Mouse (Mus musculus) heart, embryonic 16.5 days (tissue): Measurements from ENCODE around the gene Olfr457. TPM values are rescaled to one million over a fixed set of nuclear protein-coding genes. Genes with fewer than 3 reads are reported as not detected.

ENCODE experiments used
- ATAC-seq: fragments of 200-750 bp; cut with Nextera tagmentation; replicated peaks from 2 replicates; pipeline ENCODE4 v1.8.0; 2017; ENCODE audit warnings: moderate number of reproducible peaks; ENCODE audit not compliant: insufficient read depth, low FRiP score; ENCODE audit errors: extremely low read depth
- H3K27ac ChIP-seq: fragments of 300-500 bp; sonication (generic); 2 replicates; pipeline ENCODE4 v1.5.1; 2014; ENCODE audit warnings: mild to moderate bottlenecking, low read length, control low read depth, moderate library complexity
- H3K27me3 ChIP-seq: fragments of 300-500 bp; sonication (generic); 2 replicates; pipeline ENCODE4 v1.6.1; 2014; ENCODE audit warnings: low read length, mixed read lengths; ENCODE audit not compliant: control insufficient read depth, insufficient read depth
- H3K36me3 ChIP-seq: fragments of 300-500 bp; sonication (generic); 2 replicates; pipeline ENCODE4 v1.6.1; 2014; ENCODE audit not compliant: control insufficient read depth, insufficient read depth
- H3K4me1 ChIP-seq: fragments of 300-500 bp; sonication (generic); 2 replicates; pipeline ENCODE4 v1.6.1; 2014; ENCODE audit warnings: low read length, mixed read lengths; ENCODE audit not compliant: control insufficient read depth, insufficient read depth
- H3K4me2 ChIP-seq: fragments of 300-500 bp; sonication (generic); 2 replicates; pipeline ENCODE4 v1.6.1; 2014; ENCODE audit warnings: low read depth, mild to moderate bottlenecking, control low read depth, low read length
- H3K4me3 ChIP-seq: fragments of 300-500 bp; sonication (generic); 2 replicates; pipeline ENCODE4 v1.5.1; 2014; ENCODE audit warnings: mild to moderate bottlenecking, control low read depth, low read length
- H3K9ac ChIP-seq: fragments of 300-500 bp; sonication (generic); 2 replicates; pipeline ENCODE4 v1.6.1; 2014; ENCODE audit warnings: low read length, control low read depth
- H3K9me3 ChIP-seq: fragments of 300-500 bp; sonication (generic); replicated peaks from 2 replicates; pipeline ENCODE4 v1.6.1; 2016; ENCODE audit warnings: low read length; ENCODE audit not compliant: control insufficient read depth
- WGBS: fragments of 180-500 bp; shearing (Covaris S2); extraction: QIAGEN DNeasy Blood & Tissue Kit; methylation state at CpG from one replicate; pipeline ENCODE4 v1.1.7; 2014; 5-methylcytosine and 5-hydroxymethylcytosine counted together
- polyA plus RNA-seq: library from polyadenylated mRNA; unstranded; fragments of >200 nt; fragmentation: Nextera tagmentation; extraction: Ambion mirVana; gene quantifications from 2 replicates; pipeline ENCODE4 v1.2.1, GENCODE M21; 2015

Gene Olfr457
- polyA plus RNA-seq, 1 experiment from 2014 or later, result not detected

GRCm38 (mm10) chr6:42447381-42447780 is 28.8 kb downstream of the Olfr457 start:
- H3K9me3 ChIP-seq, result no peaks in the 10 kb centered on the region
- WGBS, result 71% methylated on average over 2 of the region's 2 CpGs
- H3K27ac ChIP-seq, result no peak overlapping the region
- no peak overlapping the region for H3K4me2 ChIP-seq
- ATAC-seq, result no peak
- no peaks in the 10 kb centered on the region for H3K27me3 ChIP-seq
- H3K9ac ChIP-seq, result no peak overlapping the region
- no peaks in the 10 kb centered on the region for H3K36me3 ChIP-seq
- H3K4me3 ChIP-seq, result no peak overlapping the region
- H3K4me1 ChIP-seq, result no peaks in the 10 kb centered on the region

- Histone ChIP-seq H3K4me1 (0 out of 2 replicates have a peak, but pooled peaks cover 3% of the 10 kb centered on the region), H3K9ac (no peak overlapping the region), H3K9me3 (no peaks in the 10 kb centered on the region), H3K4me3 (no peak overlapping the region), H3K27me3 (no peaks in the 10 kb centered on the region), H3K27ac (no peak overlapping the region), H3K36me3 (no peaks in the 10 kb centered on the region), H3K4me2 (no peak overlapping the region)
- 65% methylated on average over 2 of the region's 2 CpGs for WGBS
- no peak for ATAC-seq
These were observed 31.6 kb downstream of the Olfr457 start for GRCm38 (mm10) chr6:42444491-42444890.

GRCm38 (mm10) chr6:42441395-42441794 is 34.7 kb downstream of the Olfr457 start:
- Histone ChIP-seq H3K4me1 (0 out of 2 replicates have a peak, but pooled peaks cover 3% of the 10 kb centered on the region), H3K27ac (no peak overlapping the region), H3K9me3 (no peaks in the 10 kb centered on the region), H3K9ac (no peak overlapping the region), H3K4me2 (no peak overlapping the region), H3K4me3 (no peak overlapping the region), H3K27me3 (no peaks in the 10 kb centered on the region), H3K36me3 (no peaks in the 10 kb centered on the region)
- WGBS, result 43% methylated on average over 2 of the region's 2 CpGs
- ATAC-seq, result no peak

GRCm38 (mm10) chr6:42435490-42435889 is 40.6 kb downstream of the Olfr457 start:
- WGBS, result 74% methylated on average over 2 of the region's 2 CpGs
- H3K9ac ChIP-seq, result no peak overlapping the region
- no peaks in the 10 kb centered on the region for H3K27me3 ChIP-seq
- H3K27ac ChIP-seq, result no peak overlapping the region
- H3K9me3 ChIP-seq, result no peaks in the 10 kb centered on the region
- H3K4me1 ChIP-seq, result no peaks in the 10 kb centered on the region
- H3K4me2 ChIP-seq, result no peak overlapping the region
- ATAC-seq, result no peak
- no peaks in the 10 kb centered on the region for H3K36me3 ChIP-seq
- H3K4me3 ChIP-seq, result no peak overlapping the region

- Histone ChIP-seq H3K4me1 (no peaks in the 10 kb centered on the region), H3K27me3 (no peaks in the 10 kb centered on the region), H3K36me3 (no peaks in the 10 kb centered on the region), H3K9ac (no peak within 1 kb of the TSS), H3K27ac (no peak within 1 kb of the TSS), H3K4me2 (no peak within 1 kb of the TSS), H3K4me3 (no peak within 1 kb of the TSS), H3K9me3 (no peaks in the 10 kb centered on the region)
- WGBS, result 48% methylated on average over 6 of the region's 6 CpGs
- no peak for ATAC-seq
These were observed 41.7 kb downstream of the Olfr457 start, which contains the start of gene Tas2r126 for GRCm38 (mm10) chr6:42434446-42434845. Gene Tas2r126 (plus strand): TSS chr6:42434535.

- no peak overlapping the region for H3K4me3 ChIP-seq
- WGBS, result 46% methylated on average over 2 of the region's 2 CpGs
- H3K4me1 ChIP-seq, result no peaks in the 10 kb centered on the region
- no peak overlapping the region for H3K9ac ChIP-seq
- no peak overlapping the region for H3K27ac ChIP-seq
- ATAC-seq, result no peak
- no peaks in the 10 kb centered on the region for H3K9me3 ChIP-seq
- H3K36me3 ChIP-seq, result no peaks in the 10 kb centered on the region
- H3K27me3 ChIP-seq, result no peaks in the 10 kb centered on the region
- no peak overlapping the region for H3K4me2 ChIP-seq
These were observed 42.6 kb downstream of the Olfr457 start for GRCm38 (mm10) chr6:42433554-42433953.

- no peak overlapping the region for H3K27ac ChIP-seq
- H3K27me3 ChIP-seq, result no peaks in the 10 kb centered on the region
- no peak for ATAC-seq
- no peaks in the 10 kb centered on the region for H3K4me1 ChIP-seq
- H3K9ac ChIP-seq, result no peak overlapping the region
- H3K9me3 ChIP-seq, result no peaks in the 10 kb centered on the region
- H3K4me2 ChIP-seq, result no peak overlapping the region
- no peaks in the 10 kb centered on the region for H3K36me3 ChIP-seq
- no peak overlapping the region for H3K4me3 ChIP-seq
- 57% methylated on average over 4 of the region's 4 CpGs for WGBS
These were observed 49.8 kb downstream of the Olfr457 start for GRCm38 (mm10) chr6:42426337-42426736.

GRCm38 (mm10) chr6:42424472-42424871 is 51.7 kb downstream of the Olfr457 start:
- ATAC-seq, result no peak
- H3K4me1 ChIP-seq, result no peaks in the 10 kb centered on the region
- H3K27ac ChIP-seq, result no peak overlapping the region
- no peaks in the 10 kb centered on the region for H3K36me3 ChIP-seq
- H3K4me2 ChIP-seq, result no peak overlapping the region
- 84% methylated on average over 3 of the region's 3 CpGs for WGBS
- no peak overlapping the region for H3K4me3 ChIP-seq
- H3K9me3 ChIP-seq, result no peaks in the 10 kb centered on the region
- H3K27me3 ChIP-seq, result no peaks in the 10 kb centered on the region
- H3K9ac ChIP-seq, result no peak overlapping the region

- Histone ChIP-seq H3K36me3 (no peaks in the 10 kb centered on the region), H3K4me2 (no peak overlapping the region), H3K9me3 (no peaks in the 10 kb centered on the region), H3K4me3 (no peak overlapping the region), H3K9ac (no peak overlapping the region), H3K27ac (no peak overlapping the region), H3K27me3 (no peaks in the 10 kb centered on the region), H3K4me1 (no peaks in the 10 kb centered on the region)
- WGBS, result 77% methylated on average over 2 of the region's 2 CpGs
- no peak for ATAC-seq
These were observed 54.7 kb downstream of the Olfr457 start for GRCm38 (mm10) chr6:42421439-42421838.

- Histone ChIP-seq H3K4me1 (no peaks in the 10 kb centered on the region), H3K9ac (no peak overlapping the region), H3K27me3 (no peaks in the 10 kb centered on the region), H3K36me3 (no peaks in the 10 kb centered on the region), H3K4me2 (no peak overlapping the region), H3K4me3 (no peak overlapping the region), H3K9me3 (no peaks in the 10 kb centered on the region), H3K27ac (no peak overlapping the region)
- no peak for ATAC-seq
- 91% methylated on average over 2 of the region's 2 CpGs for WGBS
These were observed 56.7 kb downstream of the Olfr457 start for GRCm38 (mm10) chr6:42419443-42419842.
